Mouse (Mus musculus): ENCODE data around the gene Mindy3. TPM values are rescaled to one million over a fixed set of nuclear protein-coding genes. Genes with fewer than 3 reads are reported as not detected.

Mindy3 gene
- total and polyA plus RNA-seq, 2 experiments from 2014 or later, result 27.9 to 39.5 TPM

GRCm38 (mm10) chr2:12371401-12371800 lies 47.9 kb downstream of the Mindy3 start:
- no peak overlapping the region; the same call in 1 of the 2 replicates for H3K27ac ChIP-seq (ENCODE audit: low read depth)
- WGBS, result 77% methylated on average over 4 of the region's 4 CpGs
- no peak overlapping the region for H3K4me2 ChIP-seq (ENCODE audit: low read depth, low read length)
- no peaks in the 10 kb centered on the region for H3K36me3 ChIP-seq (replicated peaks; ENCODE audit: control insufficient read depth, insufficient read depth, low read length)
- TF ChIP-seq EP300 (IDR thresholded peaks at IDR 0.05; ENCODE audit: low read depth) (no peak), CTCF (IDR thresholded peaks at IDR 0.05; ENCODE audit: low read depth) (no peak)
- H3K4me1 ChIP-seq (ENCODE audit: control insufficient read depth, insufficient read depth), result peaks cover 11% of the 10 kb centered on the region
- ATAC-seq (ENCODE audit: insufficient read depth, low read depth) (0 out of 2 replicates have a peak, but pooled peaks have one; percentile 62), DNase-seq (ENCODE audit: low spot score) (peak; percentile 23)
- H3K27me3 ChIP-seq (ENCODE audit: control insufficient read depth, insufficient read depth, low read length), result no peaks in the 10 kb centered on the region
- H3K4me3 ChIP-seq (ENCODE audit: low read depth, low read length), result no peak overlapping the region
- no peaks in the 10 kb centered on the region for H3K9me3 ChIP-seq (replicated peaks; ENCODE audit: control insufficient read depth, low read length)
- no peak overlapping the region for H3K9ac ChIP-seq (replicated peaks; ENCODE audit: low read depth, low read length)

GRCm38 (mm10) chr2:12368451-12368850 lies 50.8 kb downstream of the Mindy3 start:
- no peak overlapping the region for H3K4me2 ChIP-seq (ENCODE audit: low read depth, low read length)
- H3K4me3 ChIP-seq (ENCODE audit: low read depth, low read length), result no peak overlapping the region
- no peaks in the 10 kb centered on the region for H3K9me3 ChIP-seq (replicated peaks; ENCODE audit: control insufficient read depth, low read length)
- 11% methylated on average over 2 of the region's 2 CpGs for WGBS
- DNase-seq (ENCODE audit: low spot score), result no peak
- peaks cover 11% of the 10 kb centered on the region for H3K4me1 ChIP-seq (ENCODE audit: control insufficient read depth, insufficient read depth)
- H3K36me3 ChIP-seq (replicated peaks; ENCODE audit: control insufficient read depth, insufficient read depth, low read length), result peaks cover 10% of the 10 kb centered on the region; the same call in 1 of the 2 replicates
- ATAC-seq (ENCODE audit: insufficient read depth, low read depth), result no peak
- no peak overlapping the region for H3K9ac ChIP-seq (replicated peaks; ENCODE audit: low read depth, low read length)
- no peak for TF ChIP-seq EP300 (IDR thresholded peaks at IDR 0.05; ENCODE audit: low read depth)
- H3K27me3 ChIP-seq (ENCODE audit: control insufficient read depth, insufficient read depth, low read length), result no peaks in the 10 kb centered on the region
- H3K27ac ChIP-seq (ENCODE audit: low read depth), result no peak overlapping the region

GRCm38 (mm10) chr2:12368016-12368415 lies 51.3 kb downstream of the Mindy3 start:
- no peak overlapping the region for H3K9ac ChIP-seq (replicated peaks; ENCODE audit: low read depth, low read length)
- TF ChIP-seq EP300 (IDR thresholded peaks at IDR 0.05; ENCODE audit: low read depth) (no peak), CTCF (IDR thresholded peaks at IDR 0.05; ENCODE audit: low read depth) (no peak)
- no peaks in the 10 kb centered on the region for H3K27me3 ChIP-seq (ENCODE audit: control insufficient read depth, insufficient read depth, low read length)
- no peak overlapping the region for H3K4me3 ChIP-seq (ENCODE audit: low read depth, low read length)
- no peaks in the 10 kb centered on the region for H3K9me3 ChIP-seq (replicated peaks; ENCODE audit: control insufficient read depth, low read length)
- peaks cover 11% of the 10 kb centered on the region for H3K4me1 ChIP-seq (ENCODE audit: control insufficient read depth, insufficient read depth)
- ATAC-seq (ENCODE audit: insufficient read depth, low read depth) (no peak), DNase-seq (ENCODE audit: low spot score) (no peak)
- WGBS, result 53% methylated on average over 1 of the region's 1 CpGs
- H3K27ac ChIP-seq (ENCODE audit: low read depth), result no peak overlapping the region
- H3K36me3 ChIP-seq (replicated peaks; ENCODE audit: control insufficient read depth, insufficient read depth, low read length), result peaks cover 10% of the 10 kb centered on the region; the same call in 1 of the 2 replicates
- H3K4me2 ChIP-seq (ENCODE audit: low read depth, low read length), result no peak overlapping the region

GRCm38 (mm10) chr2:12361310-12361709 lies 58.0 kb downstream of the Mindy3 start:
- Histone ChIP-seq H3K36me3 (replicated peaks; ENCODE audit: control insufficient read depth, insufficient read depth, low read length) (peaks cover 23% of the 10 kb centered on the region; the same call in 1 of the 2 replicates), H3K4me2 (ENCODE audit: low read depth, low read length) (no peak overlapping the region), H3K4me1 (ENCODE audit: control insufficient read depth, insufficient read depth) (no peaks in the 10 kb centered on the region), H3K9me3 (replicated peaks; ENCODE audit: control insufficient read depth, low read length) (peaks cover 6% of the 10 kb centered on the region; the same call in 1 of the 2 replicates), H3K4me3 (ENCODE audit: low read depth, low read length) (no peak overlapping the region), H3K27ac (ENCODE audit: low read depth) (no peak overlapping the region), H3K9ac (replicated peaks; ENCODE audit: low read depth, low read length) (no peak overlapping the region), H3K27me3 (ENCODE audit: control insufficient read depth, insufficient read depth, low read length) (no peaks in the 10 kb centered on the region)
- WGBS, result 81% methylated on average over 1 of the region's 1 CpGs
- no peak for TF ChIP-seq CTCF (IDR thresholded peaks at IDR 0.05; ENCODE audit: low read depth)
- no peak for TF ChIP-seq EP300 (IDR thresholded peaks at IDR 0.05; ENCODE audit: low read depth)
- ATAC-seq (ENCODE audit: insufficient read depth, low read depth) (no peak), DNase-seq (ENCODE audit: low spot score) (no peak)

GRCm38 (mm10) chr2:12354837-12355236 lies 64.4 kb downstream of the Mindy3 start:
- Histone ChIP-seq H3K27ac (ENCODE audit: low read depth) (no peak overlapping the region), H3K9me3 (replicated peaks; ENCODE audit: control insufficient read depth, low read length) (peaks cover 6% of the 10 kb centered on the region; the same call in 1 of the 2 replicates), H3K9ac (replicated peaks; ENCODE audit: low read depth, low read length) (no peak overlapping the region), H3K27me3 (ENCODE audit: control insufficient read depth, insufficient read depth, low read length) (no peaks in the 10 kb centered on the region), H3K4me2 (ENCODE audit: low read depth, low read length) (no peak overlapping the region), H3K4me1 (ENCODE audit: control insufficient read depth, insufficient read depth) (no peaks in the 10 kb centered on the region), H3K36me3 (replicated peaks; ENCODE audit: control insufficient read depth, insufficient read depth, low read length) (peaks cover 29% of the 10 kb centered on the region), H3K4me3 (ENCODE audit: low read depth, low read length) (no peak overlapping the region)
- ATAC-seq (ENCODE audit: insufficient read depth, low read depth), result no peak
- WGBS, result 89% methylated on average over 5 of the region's 5 CpGs
- DNase-seq (ENCODE audit: low spot score), result no peak
- TF ChIP-seq CTCF (IDR thresholded peaks at IDR 0.05; ENCODE audit: low read depth) (no peak), EP300 (IDR thresholded peaks at IDR 0.05; ENCODE audit: low read depth) (no peak)

- Histone ChIP-seq H3K9ac (replicated peaks; ENCODE audit: low read depth, low read length) (0 out of 2 replicates have a peak overlapping the region, but pooled peaks have one; percentile 14), H3K4me2 (ENCODE audit: low read depth, low read length) (no peak overlapping the region), H3K4me1 (ENCODE audit: control insufficient read depth, insufficient read depth) (peaks cover 7% of the 10 kb centered on the region), H3K4me3 (ENCODE audit: low read depth, low read length) (no peak overlapping the region), H3K27me3 (ENCODE audit: control insufficient read depth, insufficient read depth, low read length) (no peaks in the 10 kb centered on the region), H3K27ac (ENCODE audit: low read depth) (peak overlapping the region; percentile 49), H3K9me3 (replicated peaks; ENCODE audit: control insufficient read depth, low read length) (no peaks in the 10 kb centered on the region), H3K36me3 (replicated peaks; ENCODE audit: control insufficient read depth, insufficient read depth, low read length) (peaks cover 8% of the 10 kb centered on the region)
- ATAC-seq (ENCODE audit: insufficient read depth, low read depth) (no peak), DNase-seq (ENCODE audit: low spot score) (peak; percentile 35)
- TF ChIP-seq EP300 (IDR thresholded peaks at IDR 0.05; ENCODE audit: low read depth) (no peak), CTCF (IDR thresholded peaks at IDR 0.05; ENCODE audit: low read depth) (no peak)
- 23% methylated on average over 2 of the region's 2 CpGs for WGBS
Measured at GRCm38 (mm10) chr2:12348914-12349313, 70.4 kb downstream of the Mindy3 start.
